Mouse (Mus musculus) hindbrain, embryonic 14.5 days (tissue): ENCODE results near the gene Dtx2. TPM values are rescaled to one million over a fixed set of nuclear protein-coding genes. Genes with fewer than 3 reads are reported as not detected.

ENCODE experiments used
- ATAC-seq: fragments of 200-750 bp; cut with Nextera tagmentation; 2 replicates; pipeline ENCODE4 v1.8.0; 2017; ENCODE audit warnings: moderate number of reproducible peaks, mild to moderate bottlenecking, moderate TSS enrichment, moderate library complexity; ENCODE audit not compliant: low FRiP score
- DNase-seq: peaks from one replicate; pipeline ENCODE4 v3.0.0-alpha.2; 2015; ENCODE audit warnings: low spot score
- H3K27ac ChIP-seq: fragments of 300-500 bp; sonication (generic); 2 replicates; pipeline ENCODE4 v1.5.1; 2014; ENCODE audit warnings: mild to moderate bottlenecking, moderate library complexity
- H3K27me3 ChIP-seq: fragments of 300-500 bp; sonication (generic); 2 replicates; pipeline ENCODE4 v1.6.1; 2014; ENCODE audit warnings: mild to moderate bottlenecking, low read length, mixed read lengths; ENCODE audit not compliant: control insufficient read depth, insufficient read depth
- H3K36me3 ChIP-seq: fragments of 300-500 bp; sonication (generic); replicated peaks from 2 replicates; pipeline ENCODE4 v1.6.1; 2014; ENCODE audit not compliant: control insufficient read depth, insufficient read depth
- H3K4me1 ChIP-seq: fragments of 300-500 bp; sonication (generic); replicated peaks from 2 replicates; pipeline ENCODE4 v1.6.1; 2014; ENCODE audit warnings: antibody characterized with exemption, low read length, mixed read lengths; ENCODE audit not compliant: control insufficient read depth, insufficient read depth
- H3K4me2 ChIP-seq: fragments of 300-500 bp; sonication (generic); replicated peaks from 2 replicates; pipeline ENCODE4 v1.6.1; 2014; ENCODE audit warnings: mild to moderate bottlenecking, moderate library complexity
- H3K4me3 ChIP-seq: fragments of 300-500 bp; sonication (generic); replicated peaks from 2 replicates; pipeline ENCODE4 v1.5.1; 2014; ENCODE audit warnings: mild to moderate bottlenecking, low read length
- H3K9ac ChIP-seq: fragments of 300-500 bp; sonication (generic); 2 replicates; pipeline ENCODE4 v1.6.1; 2014
- H3K9me3 ChIP-seq: fragments of 300-500 bp; sonication (generic); 2 replicates; pipeline ENCODE4 v1.6.1; 2016; ENCODE audit warnings: low read length; ENCODE audit not compliant: control insufficient read depth
- WGBS: fragments of 180-500 bp; shearing (Covaris S2); extraction: QIAGEN DNeasy Blood & Tissue Kit; methylation state at CpG from one replicate; pipeline ENCODE4 v1.1.7; 2014; 5-methylcytosine and 5-hydroxymethylcytosine counted together
- polyA plus RNA-seq: library from polyadenylated mRNA; unstranded; fragments of >200 nt; fragmentation: Nextera tagmentation; extraction: Ambion mirVana; gene quantifications from 2 replicates; pipeline ENCODE4 v1.2.1, GENCODE M21; 2014

The Dtx2 gene
- polyA plus RNA-seq, 1 experiment from 2014 or later: 23.1 TPM

DNA sequence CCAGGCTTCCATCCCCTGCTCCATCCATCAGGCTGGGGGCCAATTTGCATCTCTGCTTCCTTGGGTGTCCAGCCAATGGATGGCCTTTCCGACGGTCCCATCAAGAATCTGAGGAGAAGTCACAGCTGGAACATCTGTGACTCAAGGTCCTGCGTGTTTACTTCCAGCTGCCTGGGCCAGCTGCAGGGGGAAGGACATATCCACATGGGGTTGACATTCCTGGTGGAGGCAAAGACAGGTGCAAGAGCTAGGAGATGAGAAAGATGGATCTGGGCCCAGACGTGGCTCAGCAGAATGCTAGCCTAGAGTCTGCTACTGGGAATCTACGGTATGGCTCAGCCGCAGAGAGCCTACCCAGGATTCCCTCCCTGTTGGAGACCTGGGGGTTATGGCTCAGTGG, 24.4 kb upstream of the Dtx2 start:
- DNase-seq (no peak), ATAC-seq (no peak)
- 82% methylated on average over 6 of the region's 6 CpGs for WGBS
- Histone ChIP-seq H3K4me1 (no peaks in the 10 kb centered on the region; the same call in 1 of the 2 replicates), H3K9ac (no peak overlapping the region), H3K36me3 (no peaks in the 10 kb centered on the region), H3K27me3 (no peaks in the 10 kb centered on the region), H3K9me3 (no peaks in the 10 kb centered on the region), H3K4me2 (no peak overlapping the region), H3K4me3 (no peak overlapping the region), H3K27ac (no peak overlapping the region)

GRCm38 (mm10) chr5:135971876-135972275, 22.7 kb upstream of the Dtx2 start:
- Histone ChIP-seq H3K36me3 (no peaks in the 10 kb centered on the region), H3K27me3 (no peaks in the 10 kb centered on the region), H3K4me1 (no peaks in the 10 kb centered on the region), H3K9me3 (no peaks in the 10 kb centered on the region), H3K27ac (no peak overlapping the region), H3K4me2 (no peak overlapping the region), H3K9ac (no peak overlapping the region), H3K4me3 (no peak overlapping the region)
- 89% methylated on average over 7 of the region's 7 CpGs for WGBS
- DNase-seq (no peak), ATAC-seq (no peak)

- no peak within 1 kb of the TSS for H3K4me2 ChIP-seq
- no peaks in the 10 kb centered on the region for H3K27me3 ChIP-seq
- no peak for DNase-seq
- H3K4me1 ChIP-seq: no peaks in the 10 kb centered on the region
- H3K27ac ChIP-seq: no peak within 1 kb of the TSS
- no peaks in the 10 kb centered on the region for H3K9me3 ChIP-seq
- H3K9ac ChIP-seq: no peak within 1 kb of the TSS
- H3K36me3 ChIP-seq: no peaks in the 10 kb centered on the region
- no peak within 1 kb of the TSS for H3K4me3 ChIP-seq
- no peak for ATAC-seq
- 37% methylated on average over 9 of the region's 9 CpGs for WGBS
Observed at GRCm38 (mm10) chr5:135974365-135974764, 20.2 kb upstream of the Dtx2 start, which contains the start of gene Ssc4d. Gene Ssc4d, minus strand, starts transcription at chr5:135974531.

- no peaks in the 10 kb centered on the region for H3K36me3 ChIP-seq
- H3K27me3 ChIP-seq: no peaks in the 10 kb centered on the region
- H3K4me2 ChIP-seq: no peak overlapping the region
- H3K9ac ChIP-seq: no peak overlapping the region
- 97% methylated on average over 8 of the region's 8 CpGs for WGBS
- H3K9me3 ChIP-seq: no peaks in the 10 kb centered on the region
- no peak overlapping the region for H3K27ac ChIP-seq
- DNase-seq: no peak
- no peak for ATAC-seq
- no peaks in the 10 kb centered on the region for H3K4me1 ChIP-seq
- no peak overlapping the region for H3K4me3 ChIP-seq
Observed at GRCm38 (mm10) chr5:135975893-135976668, 18.5 kb upstream of the Dtx2 start.

DNA sequence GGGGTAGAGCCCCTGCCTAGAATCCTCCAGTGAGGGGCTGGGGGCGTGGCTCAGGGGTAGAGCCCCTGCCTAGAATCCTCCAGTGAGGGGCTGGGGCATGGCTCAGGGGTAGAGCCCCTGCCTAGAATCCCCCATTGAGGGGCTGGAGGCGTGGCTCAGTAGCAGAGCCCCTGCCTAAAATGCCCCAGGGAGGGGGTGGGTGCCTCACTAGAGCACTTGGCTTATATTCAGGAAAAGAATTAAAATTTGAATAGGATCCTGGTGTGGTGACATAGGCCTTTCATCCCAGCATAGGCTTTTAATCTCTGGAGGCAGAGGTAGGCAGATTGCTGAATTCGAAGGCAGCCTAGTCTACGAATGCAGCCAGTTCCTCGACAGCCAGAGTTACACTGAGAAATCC, 15.2 kb upstream of the Dtx2 start:
- no peaks in the 10 kb centered on the region for H3K36me3 ChIP-seq
- no peaks in the 10 kb centered on the region for H3K27me3 ChIP-seq
- no peaks in the 10 kb centered on the region for H3K4me1 ChIP-seq
- no peak overlapping the region for H3K9ac ChIP-seq
- no peaks in the 10 kb centered on the region for H3K9me3 ChIP-seq
- H3K27ac ChIP-seq: no peak overlapping the region
- DNase-seq: no peak
- H3K4me2 ChIP-seq: no peak overlapping the region
- no peak overlapping the region for H3K4me3 ChIP-seq
- WGBS: 78% methylated on average over 5 of the region's 5 CpGs
- ATAC-seq: no peak

- H3K36me3 ChIP-seq: no peaks in the 10 kb centered on the region
- WGBS: 73% methylated on average over 8 of the region's 8 CpGs
- no peaks in the 10 kb centered on the region for H3K27me3 ChIP-seq
- no peak for DNase-seq
- no peak within 1 kb of the TSS for H3K4me3 ChIP-seq
- ATAC-seq: no peak
- no peak within 1 kb of the TSS for H3K4me2 ChIP-seq
- no peak within 1 kb of the TSS for H3K9ac ChIP-seq
- H3K27ac ChIP-seq: no peak within 1 kb of the TSS
- H3K9me3 ChIP-seq: no peaks in the 10 kb centered on the region
- no peaks in the 10 kb centered on the region for H3K4me1 ChIP-seq
Observed at GRCm38 (mm10) chr5:135979904-135980303, 14.7 kb upstream of the Dtx2 start, which contains the start of gene Zp3. Gene Zp3, plus strand, starts transcription at chr5:135980099.

DNA sequence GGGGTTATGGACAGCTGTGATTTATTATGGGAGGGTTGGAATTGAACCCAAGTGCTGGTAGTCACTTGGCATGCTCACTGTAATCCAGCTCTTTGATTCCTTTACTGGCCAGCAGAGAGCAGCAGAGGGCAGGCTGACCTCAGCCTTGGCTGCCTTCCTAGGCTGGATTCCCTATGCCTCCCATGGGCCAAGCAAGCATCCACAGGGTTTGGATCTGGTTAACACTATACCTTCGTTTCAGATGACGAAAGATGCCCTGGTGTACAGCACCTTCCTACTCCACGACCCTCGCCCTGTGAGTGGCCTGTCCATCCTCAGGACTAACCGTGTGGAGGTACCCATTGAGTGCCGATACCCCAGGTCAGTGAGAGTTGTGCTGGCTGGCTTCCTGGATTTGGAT, 12.2 kb upstream of the Dtx2 start:
- WGBS: 42% methylated on average over 6 of the region's 6 CpGs
- no peaks in the 10 kb centered on the region for H3K9me3 ChIP-seq
- DNase-seq: peak; percentile 73

GRCm38 (mm10) chr5:135984546-135985044, 10.0 kb upstream of the Dtx2 start:
- no peak for ATAC-seq
- Histone ChIP-seq H3K9ac (no peak overlapping the region), H3K36me3 (no peaks in the 10 kb centered on the region), H3K9me3 (no peaks in the 10 kb centered on the region), H3K4me2 (no peak overlapping the region), H3K4me1 (no peaks in the 10 kb centered on the region), H3K27ac (no peak overlapping the region), H3K4me3 (no peak overlapping the region), H3K27me3 (no peaks in the 10 kb centered on the region)
- DNase-seq: no peak
- WGBS: 58% methylated on average over 6 of the region's 6 CpGs

More for the DNA sequence above, 12.2 kb upstream of the Dtx2 start:
- H3K4me2 ChIP-seq: no peak overlapping the region
- H3K27me3 ChIP-seq: no peaks in the 10 kb centered on the region
- no peak overlapping the region for H3K9ac ChIP-seq
- no peaks in the 10 kb centered on the region for H3K36me3 ChIP-seq
- no peaks in the 10 kb centered on the region for H3K4me1 ChIP-seq
- no peak overlapping the region for H3K4me3 ChIP-seq
- ATAC-seq: peak; percentile 40; the same call in 1 of the 2 replicates
- no peak overlapping the region for H3K27ac ChIP-seq

- H3K27me3 ChIP-seq: no peaks in the 10 kb centered on the region
- H3K36me3 ChIP-seq: no peaks in the 10 kb centered on the region
- no peaks in the 10 kb centered on the region for H3K9me3 ChIP-seq
- ATAC-seq: no peak
- H3K9ac ChIP-seq: no peak overlapping the region
- H3K4me3 ChIP-seq: no peak overlapping the region
- DNase-seq: peak; percentile 40
- H3K4me2 ChIP-seq: no peak overlapping the region
- 63% methylated on average over 11 of the region's 11 CpGs for WGBS
- H3K27ac ChIP-seq: no peak overlapping the region
- no peaks in the 10 kb centered on the region for H3K4me1 ChIP-seq
Observed at GRCm38 (mm10) chr5:135987248-135987647, 7.4 kb upstream of the Dtx2 start.
